Mouse (Mus musculus): ENCODE data around the gene Mmgt2. TPM values are rescaled to one million over a fixed set of nuclear protein-coding genes. Genes with fewer than 3 reads are reported as not detected.

Gene Mmgt2
- polyA plus RNA-seq, 1 experiment from 2014 or later, result 73.1 TPM

DNA sequence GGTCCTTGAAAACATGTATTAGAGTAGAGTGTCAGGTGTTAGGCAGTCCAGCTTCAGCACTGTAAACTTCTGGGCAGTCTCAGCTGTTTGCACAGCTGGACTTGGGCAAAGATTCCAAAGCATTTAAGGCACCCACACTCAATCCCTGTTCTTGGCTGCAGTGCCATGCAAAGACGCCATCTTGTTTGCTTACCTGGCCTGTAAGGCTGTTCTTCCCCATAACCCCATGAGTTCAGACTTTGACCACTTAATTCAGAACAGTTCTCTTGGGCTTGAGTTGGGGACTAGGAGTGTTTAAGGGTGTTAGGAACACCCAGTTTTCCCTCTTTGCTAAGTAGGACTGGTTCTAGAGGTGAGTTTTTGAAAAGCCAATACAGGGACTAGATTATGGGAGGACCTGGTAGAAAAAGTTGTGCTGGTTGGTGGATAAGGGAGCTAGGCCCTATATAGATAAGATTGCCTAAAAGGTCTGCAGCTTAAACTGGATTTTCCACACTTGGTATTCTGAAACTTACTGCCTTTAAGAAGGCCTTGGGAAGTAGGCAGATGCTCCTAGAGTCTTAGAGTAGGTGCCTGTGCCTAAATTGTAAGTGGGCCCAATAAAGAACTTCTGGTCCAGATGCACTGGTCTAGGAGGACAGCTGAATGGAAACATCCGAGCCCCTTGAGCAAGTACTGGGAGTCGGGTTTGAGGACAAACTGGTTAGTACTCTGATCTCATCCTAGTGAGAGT, 43.4 kb upstream of the Mmgt2 start:
- Histone ChIP-seq H3K9me3 (replicated peaks; ENCODE audit: low read length) (no peaks in the 10 kb centered on the region), H3K9ac (ENCODE audit: low read depth, low read length) (no peak overlapping the region), H3K27ac (no peak overlapping the region), H3K4me2 (ENCODE audit: low read length) (peak overlapping the region; percentile 67; the same call in 1 of the 2 replicates), H3K27me3 (ENCODE audit: insufficient read depth, low read length) (no peaks in the 10 kb centered on the region), H3K36me3 (ENCODE audit: insufficient read depth, low read length) (peaks cover 29% of the 10 kb centered on the region), H3K4me3 (replicated peaks; ENCODE audit: low read depth, low read length) (0 out of 2 replicates have a peak overlapping the region, but pooled peaks have one; percentile 69), H3K4me1 (replicated peaks; ENCODE audit: insufficient read depth, low read length) (0 out of 2 replicates have a peak, but pooled peaks cover 6% of the 10 kb centered on the region)
- no peak for TF ChIP-seq CTCF (IDR thresholded peaks at IDR 0.05; ENCODE audit: low read depth)
- 23% methylated on average over 3 of the region's 3 CpGs for WGBS
- no peak for DNase-seq (ENCODE audit: low spot score)
- no peak for ATAC-seq (replicated peaks; ENCODE audit: low FRiP score, low read depth)

- ATAC-seq (replicated peaks; ENCODE audit: low FRiP score, low read depth) (no peak; the same call in 1 of the 2 replicates), DNase-seq (ENCODE audit: low spot score) (no peak)
- Histone ChIP-seq H3K4me2 (ENCODE audit: low read length) (peak overlapping the region; percentile 67; the same call in 1 of the 2 replicates), H3K36me3 (ENCODE audit: insufficient read depth, low read length) (peaks cover 29% of the 10 kb centered on the region), H3K9me3 (replicated peaks; ENCODE audit: low read length) (no peaks in the 10 kb centered on the region), H3K27ac (0 out of 2 replicates have a peak overlapping the region, but pooled peaks have one; percentile 25), H3K4me1 (replicated peaks; ENCODE audit: insufficient read depth, low read length) (0 out of 2 replicates have a peak, but pooled peaks cover 6% of the 10 kb centered on the region), H3K4me3 (replicated peaks; ENCODE audit: low read depth, low read length) (no peak overlapping the region), H3K9ac (ENCODE audit: low read depth, low read length) (no peak overlapping the region), H3K27me3 (ENCODE audit: insufficient read depth, low read length) (no peaks in the 10 kb centered on the region)
- 47% methylated on average over 10 of the region's 10 CpGs for WGBS
- TF ChIP-seq CTCF (IDR thresholded peaks at IDR 0.05; ENCODE audit: low read depth), result no peak
Observed at GRCm38 (mm10) chr11:62605619-62606298, 42.7 kb upstream of the Mmgt2 start.

DNA sequence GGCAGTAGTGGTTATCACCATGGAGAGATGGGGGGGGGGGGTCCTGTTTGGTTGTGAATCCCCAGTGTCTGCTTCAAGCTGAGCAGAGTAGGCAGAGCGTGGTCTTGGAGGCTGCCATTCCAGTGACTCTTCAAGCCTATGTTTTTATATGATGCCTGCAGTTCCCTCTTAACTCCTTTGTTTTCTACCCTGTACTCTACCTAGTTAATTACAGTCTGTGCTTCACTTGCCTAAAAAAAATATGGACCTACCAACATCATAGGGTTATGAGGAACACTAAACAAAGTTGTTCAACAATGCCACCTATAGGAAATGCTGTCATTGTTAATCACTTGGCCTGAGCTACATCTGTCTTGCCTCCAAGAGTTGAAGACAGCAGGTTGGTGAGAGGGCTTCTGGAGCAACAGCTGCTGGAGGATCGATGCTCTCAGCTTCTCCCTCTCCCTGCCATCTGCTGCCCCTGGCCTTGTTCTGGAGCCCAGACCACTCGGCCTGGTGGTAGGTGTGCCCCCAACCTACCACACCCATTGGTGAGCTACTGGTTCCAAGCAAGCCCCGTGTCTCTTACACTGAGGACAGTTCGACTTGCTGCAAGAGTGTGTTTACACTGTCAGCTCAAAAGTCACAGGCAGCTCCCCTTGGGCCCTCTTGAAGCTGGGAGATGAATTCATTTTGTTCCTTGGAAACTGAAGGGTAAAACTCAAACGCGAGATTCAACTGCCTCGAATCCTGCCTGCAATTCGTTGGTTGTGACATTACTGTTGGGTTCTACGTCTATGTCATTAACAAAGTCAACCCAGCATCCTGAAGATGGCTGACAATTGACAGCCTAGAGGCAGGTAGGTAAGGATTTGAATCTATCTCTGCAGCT, 41.9 kb upstream of the Mmgt2 start:
- Histone ChIP-seq H3K9me3 (replicated peaks; ENCODE audit: low read length) (no peaks in the 10 kb centered on the region), H3K4me3 (replicated peaks; ENCODE audit: low read depth, low read length) (no peak overlapping the region), H3K27ac (no peak overlapping the region), H3K4me2 (ENCODE audit: low read length) (no peak overlapping the region), H3K36me3 (ENCODE audit: insufficient read depth, low read length) (peaks cover 29% of the 10 kb centered on the region), H3K27me3 (ENCODE audit: insufficient read depth, low read length) (no peaks in the 10 kb centered on the region), H3K4me1 (replicated peaks; ENCODE audit: insufficient read depth, low read length) (0 out of 2 replicates have a peak, but pooled peaks cover 6% of the 10 kb centered on the region), H3K9ac (ENCODE audit: low read depth, low read length) (no peak overlapping the region)
- DNase-seq (ENCODE audit: low spot score) (no peak), ATAC-seq (replicated peaks; ENCODE audit: low FRiP score, low read depth) (no peak)
- 53% methylated on average over 10 of the region's 10 CpGs for WGBS
- TF ChIP-seq CTCF (IDR thresholded peaks at IDR 0.05; ENCODE audit: low read depth), result no peak

DNA sequence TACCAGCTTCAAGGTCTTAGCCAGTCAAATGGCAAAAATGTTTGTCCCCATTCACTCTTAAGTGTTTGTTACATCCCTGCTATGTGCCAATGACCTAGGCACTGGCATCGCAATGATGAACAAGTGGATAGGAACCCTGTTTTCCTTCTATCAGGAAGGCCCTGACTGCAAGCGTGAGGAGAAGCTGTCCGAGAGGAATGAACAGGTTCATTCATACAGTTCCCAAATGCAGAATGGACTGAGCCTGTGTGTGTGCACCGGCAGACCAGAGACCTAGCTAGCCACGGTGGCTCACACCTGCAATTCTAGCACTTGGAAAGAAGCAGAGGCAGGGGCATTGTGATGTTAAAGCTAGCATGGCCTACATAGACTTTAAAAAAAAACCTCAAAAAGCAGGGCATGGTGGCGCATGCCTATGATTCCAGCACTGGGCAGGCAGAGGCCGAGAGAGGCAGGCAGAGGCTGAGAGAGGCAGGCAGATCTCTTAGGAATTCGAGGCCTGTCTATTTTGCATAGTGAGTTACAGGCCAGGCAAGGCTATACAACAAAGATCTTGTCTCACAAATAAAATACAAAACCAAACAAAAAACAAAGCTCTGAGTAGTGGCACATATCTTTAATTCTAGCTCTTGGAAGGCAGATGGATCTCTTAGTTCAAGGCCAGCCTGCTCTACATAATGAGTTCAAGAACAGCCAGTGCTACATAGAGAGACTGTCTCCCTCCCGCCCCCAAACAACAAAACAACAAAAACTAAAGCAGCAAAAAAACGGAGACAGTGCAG, 41.1 kb upstream of the Mmgt2 start:
- peaks cover 29% of the 10 kb centered on the region for H3K36me3 ChIP-seq (ENCODE audit: insufficient read depth, low read length)
- no peaks in the 10 kb centered on the region for H3K9me3 ChIP-seq (replicated peaks; ENCODE audit: low read length)
- DNase-seq (ENCODE audit: low spot score) (no peak), ATAC-seq (replicated peaks; ENCODE audit: low FRiP score, low read depth) (no peak)
- no peak overlapping the region for H3K9ac ChIP-seq (ENCODE audit: low read depth, low read length)
- no peak overlapping the region for H3K4me2 ChIP-seq (ENCODE audit: low read length)
- 62% methylated on average over 10 of the region's 10 CpGs for WGBS
- no peaks in the 10 kb centered on the region for H3K27me3 ChIP-seq (ENCODE audit: insufficient read depth, low read length)
- no peak for TF ChIP-seq CTCF (IDR thresholded peaks at IDR 0.05; ENCODE audit: low read depth)
- H3K4me3 ChIP-seq (replicated peaks; ENCODE audit: low read depth, low read length), result no peak overlapping the region
- H3K27ac ChIP-seq, result no peak overlapping the region
- 0 out of 2 replicates have a peak, but pooled peaks cover 6% of the 10 kb centered on the region for H3K4me1 ChIP-seq (replicated peaks; ENCODE audit: insufficient read depth, low read length)

DNA sequence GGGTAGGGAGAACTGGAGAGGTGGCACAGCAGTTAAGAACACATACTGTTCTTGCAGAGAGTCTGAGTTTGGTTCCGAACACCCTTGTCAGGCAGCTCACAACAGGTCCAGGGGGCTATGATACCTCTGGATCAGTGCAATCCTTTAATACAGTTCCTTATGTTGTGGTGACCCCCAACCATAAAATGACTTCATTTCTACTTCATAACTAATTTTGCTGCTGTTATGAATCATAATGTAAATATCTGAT, 40.6 kb upstream of the Mmgt2 start:
- Histone ChIP-seq H3K4me2 (ENCODE audit: low read length) (no peak overlapping the region), H3K9me3 (replicated peaks; ENCODE audit: low read length) (no peaks in the 10 kb centered on the region), H3K27me3 (ENCODE audit: insufficient read depth, low read length) (no peaks in the 10 kb centered on the region), H3K9ac (ENCODE audit: low read depth, low read length) (no peak overlapping the region), H3K4me1 (replicated peaks; ENCODE audit: insufficient read depth, low read length) (0 out of 2 replicates have a peak, but pooled peaks cover 6% of the 10 kb centered on the region), H3K36me3 (ENCODE audit: insufficient read depth, low read length) (peaks cover 32% of the 10 kb centered on the region), H3K27ac (no peak overlapping the region), H3K4me3 (replicated peaks; ENCODE audit: low read depth, low read length) (no peak overlapping the region)
- 94% methylated on average over 1 of the region's 1 CpGs for WGBS
- DNase-seq (ENCODE audit: low spot score) (no peak), ATAC-seq (replicated peaks; ENCODE audit: low FRiP score, low read depth) (no peak)
- TF ChIP-seq CTCF (IDR thresholded peaks at IDR 0.05; ENCODE audit: low read depth), result no peak
